Mouse (Mus musculus): ENCODE results near the gene Sytl2.

DNA sequence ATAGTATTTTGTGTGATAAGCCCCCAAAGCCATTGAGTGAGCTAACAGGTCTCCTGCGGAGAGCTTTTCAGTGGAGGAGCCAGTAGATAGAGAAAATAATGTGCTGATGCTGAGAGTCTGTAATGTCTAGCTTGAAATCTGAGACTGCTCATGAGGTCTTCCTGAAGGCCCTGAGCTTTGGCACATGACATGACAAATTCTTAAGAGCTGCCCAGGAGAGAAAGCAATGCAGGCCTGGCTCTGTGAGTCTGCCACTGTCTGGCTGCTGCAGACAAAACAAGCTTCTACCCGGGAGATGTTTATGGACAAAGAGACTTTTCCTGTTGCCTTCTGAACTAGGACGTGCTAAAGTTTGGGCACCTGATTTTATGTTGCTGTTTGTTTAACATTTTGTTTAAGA, 87.7 kb downstream of the Sytl2 start:
- TF ChIP-seq CTCF (IDR thresholded peaks at IDR 0.05; ENCODE audit: borderline replicate concordance, control insufficient read depth, extremely low read depth, insufficient read depth, low read length, poor library complexity) (no peak), POLR2A (IDR thresholded peaks at IDR 0.05; ENCODE audit: control insufficient read depth, extremely low read depth, insufficient read depth, low read length, poor library complexity) (no peak)
